Mouse (Mus musculus) cortical plate, adult 2 months (tissue): ENCODE results near the gene Tspyl2.

Experiments
- CTCF ChIP-seq: fragments of 200-500 bp; IDR thresholded peaks from 2 replicates; pipeline ENCODE4 v1.5.1; 2011; ENCODE audit warnings: mild to moderate bottlenecking, control low read depth, low read length; ENCODE audit not compliant: insufficient read depth; ENCODE audit errors: extremely low read depth
- POLR2A ChIP-seq: fragments of 200-500 bp; IDR thresholded peaks from 2 replicates; pipeline ENCODE4 v1.6.1; 2011; ENCODE audit warnings: mild to moderate bottlenecking, low read length, control low read depth; ENCODE audit not compliant: insufficient read depth; ENCODE audit errors: extremely low read depth

GRCm38 (mm10) chrX:152326996-152327688 lies 15.1 kb downstream of the Tspyl2 start, which contains the start of gene Kantr:
- no peak for TF ChIP-seq CTCF
- peak; percentile 87 for TF ChIP-seq POLR2A
